Mouse (Mus musculus) C2C12 (cell line): ENCODE measurements around the gene Msh2.

ENCODE experiments used
- CEBPB ChIP-seq: IDR thresholded peaks from one replicate; pipeline ENCODE4 v1.6.1; 2011; ENCODE audit warnings: low read depth, mild to moderate bottlenecking, control low read depth, moderate library complexity
- CTCF ChIP-seq: IDR thresholded peaks from one replicate; pipeline ENCODE4 v1.5.1; 2011; ENCODE audit not compliant: control insufficient read depth, insufficient read depth, insufficient read length
- MAX ChIP-seq: IDR thresholded peaks from one replicate; pipeline ENCODE4 v1.6.1; 2011; ENCODE audit warnings: mild to moderate bottlenecking, control low read depth
- MYOD1 ChIP-seq: IDR thresholded peaks from one replicate; pipeline ENCODE4 v1.6.1; 2011; ENCODE audit warnings: low read depth; ENCODE audit not compliant: control insufficient read depth, insufficient read length
- MYOG ChIP-seq: IDR thresholded peaks from one replicate; pipeline ENCODE4 v1.6.1; 2011; ENCODE audit not compliant: control insufficient read depth, insufficient read length; ENCODE audit errors: extremely low read depth
- USF1 ChIP-seq: IDR thresholded peaks from one replicate; pipeline ENCODE4 v1.6.1; 2011; ENCODE audit warnings: low read depth, mild to moderate bottlenecking, control low read depth, moderate library complexity

GRCm38 (mm10) chr17:87700101-87700500 is 28.0 kb downstream of the Msh2 start:
- TF ChIP-seq CTCF (no peak), MAX (no peak), USF1 (no peak), MYOG (no peak), MYOD1 (no peak), CEBPB (no peak)
